Mouse (Mus musculus) olfactory bulb, adult 2 months (tissue): ENCODE results near the gene Ksr1.

Experiments used
- CTCF ChIP-seq: fragments of 200-500 bp; IDR thresholded peaks from 2 replicates; pipeline ENCODE4 v1.5.1; 2012; ENCODE audit warnings: low read depth, mild to moderate bottlenecking, low read length, moderate library complexity; ENCODE audit not compliant: insufficient read depth
- POLR2A ChIP-seq: fragments of 200-500 bp; IDR thresholded peaks from 2 replicates; pipeline ENCODE4 v1.6.1; 2012; ENCODE audit warnings: mild to moderate bottlenecking, low read depth, low read length, moderate library complexity; ENCODE audit not compliant: insufficient read depth

DNA sequence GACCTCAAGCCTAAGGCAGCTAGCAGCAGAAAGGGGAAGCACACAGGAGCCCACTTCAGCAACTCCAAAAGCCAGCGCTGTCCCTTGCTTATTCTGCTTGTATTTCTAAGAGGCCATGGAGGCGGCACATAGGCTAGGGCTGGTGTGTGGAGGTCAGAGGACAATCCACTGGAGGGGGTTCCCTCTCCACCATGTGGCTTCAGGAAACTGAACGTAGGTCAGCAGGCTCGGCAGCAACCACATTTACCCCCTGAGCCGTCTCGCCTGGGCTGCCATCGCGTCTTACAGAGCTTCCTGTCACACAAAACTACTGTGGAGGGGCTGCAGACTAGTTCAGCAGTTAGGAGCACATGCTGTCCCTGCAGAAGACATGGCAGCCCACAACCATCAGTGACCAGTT is 20.4 kb downstream of the Ksr1 start:
- TF ChIP-seq CTCF, result no peak
- TF ChIP-seq POLR2A, result no peak
